ENCODE assay signal across 10 mouse cellular contexts in genomic region chr5:151412666-151413463, GRCm38 (mm10). TPM values are rescaled to one million over a fixed set of nuclear protein-coding genes. Genes with fewer than 3 reads are reported as not detected.
DNase-seq lines count a peak whose midpoint lies in the region; ATAC-seq and TF ChIP-seq lines count a peak whose summit lies in the region.
"Had no signal": no experiment of that assay in that cellular context is flagged by ENCODE, and none has a peak within 500 bp of the region (broad histone marks: within the 10 kb centered on the region; RNA-seq: fewer than 3 reads in every experiment).

No protein-coding gene starts in this region.

- no peak overlapping the region for H3K9ac ChIP-seq in kidney, embryonic 15.5 days
- H3K9ac ChIP-seq in stomach, embryonic 16.5 days (ENCODE audit: low read length), result 0 out of 2 replicates have a peak overlapping the region, but pooled peaks have one; percentile 14
- H3K9ac ChIP-seq in stomach, postnatal 0 days (ENCODE audit: low read length), result no peak overlapping the region
- no peak overlapping the region for H3K9ac ChIP-seq in embryonic facial prominence, embryonic 15.5 days
- H3K9ac ChIP-seq: hindbrain, embryonic 15.5 days; limb, embryonic 13.5 days had no signal

- ATAC-seq in kidney, embryonic 15.5 days (replicated peaks; ENCODE audit: low FRiP score), result peak; percentile 63
- ATAC-seq in stomach, embryonic 16.5 days (ENCODE audit: insufficient read depth, low FRiP score), result no peak
- ATAC-seq in stomach, postnatal 0 days (ENCODE audit: low FRiP score, low TSS enrichment), result no peak
- no peak for ATAC-seq in embryonic facial prominence, embryonic 15.5 days (ENCODE audit: insufficient number of reproducible peaks, low FRiP score, low TSS enrichment, low read depth)

- TF ChIP-seq CTCF in stomach, postnatal 0 days (IDR thresholded peaks at IDR 0.05; ENCODE audit: low read depth), result no peak

- no peak for TF ChIP-seq EP300 in stomach, postnatal 0 days (optimal IDR thresholded peaks at IDR 0.05)

- peak overlapping the region; percentile 56; the same call in 1 of the 2 replicates for H3K27ac ChIP-seq in kidney, embryonic 15.5 days
- H3K27ac ChIP-seq in stomach, embryonic 16.5 days (ENCODE audit: low read length), result peak overlapping the region; percentile 14; the same call in 1 of the 2 replicates
- no peak overlapping the region for H3K27ac ChIP-seq in stomach, postnatal 0 days (replicated peaks)
- no peak overlapping the region for H3K27ac ChIP-seq in embryonic facial prominence, embryonic 15.5 days (replicated peaks)
- H3K27ac ChIP-seq: hindbrain, embryonic 15.5 days; limb, embryonic 13.5 days had no signal

- no peaks in the 10 kb centered on the region for H3K36me3 ChIP-seq in kidney, embryonic 15.5 days
- no peaks in the 10 kb centered on the region for H3K36me3 ChIP-seq in stomach, embryonic 16.5 days (ENCODE audit: control insufficient read depth, insufficient read depth, low read length)
- no peaks in the 10 kb centered on the region for H3K36me3 ChIP-seq in stomach, postnatal 0 days (ENCODE audit: control insufficient read depth, insufficient read depth, low read length)
- H3K36me3 ChIP-seq in embryonic facial prominence, embryonic 15.5 days, result no peaks in the 10 kb centered on the region
- H3K36me3 ChIP-seq: hindbrain, embryonic 15.5 days; limb, embryonic 13.5 days had no signal

- no peaks in the 10 kb centered on the region for H3K27me3 ChIP-seq in kidney, embryonic 15.5 days
- no peaks in the 10 kb centered on the region for H3K27me3 ChIP-seq in stomach, embryonic 16.5 days (ENCODE audit: control insufficient read depth, insufficient read depth, low read length)
- H3K27me3 ChIP-seq in stomach, postnatal 0 days (ENCODE audit: control insufficient read depth, insufficient read depth, low read length), result no peaks in the 10 kb centered on the region
- H3K27me3 ChIP-seq in embryonic facial prominence, embryonic 15.5 days, result no peaks in the 10 kb centered on the region
- H3K27me3 ChIP-seq: hindbrain, embryonic 15.5 days; limb, embryonic 13.5 days had no signal

- H3K4me3 ChIP-seq in kidney, embryonic 15.5 days (replicated peaks), result no peak overlapping the region
- H3K4me3 ChIP-seq in stomach, embryonic 16.5 days (replicated peaks; ENCODE audit: low read length), result no peak overlapping the region
- no peak overlapping the region for H3K4me3 ChIP-seq in stomach, postnatal 0 days (ENCODE audit: low read depth, low read length)
- no peak overlapping the region for H3K4me3 ChIP-seq in embryonic facial prominence, embryonic 15.5 days (replicated peaks)
- H3K4me3 ChIP-seq: hindbrain, embryonic 15.5 days; limb, embryonic 13.5 days had no signal

- H3K4me1 ChIP-seq in kidney, embryonic 15.5 days, result peaks cover 16% of the 10 kb centered on the region
- H3K4me1 ChIP-seq in stomach, embryonic 16.5 days (ENCODE audit: control insufficient read depth, insufficient read depth, low read length), result peaks cover 16% of the 10 kb centered on the region; the same call in 1 of the 2 replicates
- no peaks in the 10 kb centered on the region for H3K4me1 ChIP-seq in stomach, postnatal 0 days (replicated peaks; ENCODE audit: control insufficient read depth, insufficient read depth)
- peaks cover 7% of the 10 kb centered on the region for H3K4me1 ChIP-seq in embryonic facial prominence, embryonic 15.5 days
- H3K4me1 ChIP-seq: hindbrain, embryonic 15.5 days; limb, embryonic 13.5 days had no signal

- 30% methylated on average over 11 of the region's 11 CpGs for WGBS in kidney, embryonic 15.5 days
- 41% methylated on average over 11 of the region's 11 CpGs for WGBS in stomach, embryonic 16.5 days
- 35% methylated on average over 11 of the region's 11 CpGs for WGBS in stomach, postnatal 0 days
- WGBS in embryonic facial prominence, embryonic 15.5 days, result 35% methylated on average over 11 of the region's 11 CpGs

- peak overlapping the region; percentile 31; the same call in 1 of the 2 replicates for H3K4me2 ChIP-seq in kidney, embryonic 15.5 days
- H3K4me2 ChIP-seq in stomach, embryonic 16.5 days (ENCODE audit: low read depth, low read length), result no peak overlapping the region
- no peak overlapping the region for H3K4me2 ChIP-seq in stomach, postnatal 0 days (replicated peaks; ENCODE audit: low read depth)
- H3K4me2 ChIP-seq in embryonic facial prominence, embryonic 15.5 days (replicated peaks), result peak overlapping the region; percentile 27; the same call in 1 of the 2 replicates
- H3K4me2 ChIP-seq: hindbrain, embryonic 15.5 days; limb, embryonic 13.5 days had no signal

- DNase-seq in kidney, postnatal 25 days, result no peak
- no peak for DNase-seq in stomach, postnatal 0 days (ENCODE audit: low spot score)
- DNase-seq in adrenal gland, postnatal 36 days, result no peak
- no peak for DNase-seq in gastrocnemius, postnatal 10 days

- no peaks in the 10 kb centered on the region for H3K9me3 ChIP-seq in kidney, embryonic 15.5 days (replicated peaks)
- no peaks in the 10 kb centered on the region for H3K9me3 ChIP-seq in stomach, embryonic 16.5 days (replicated peaks; ENCODE audit: control insufficient read depth, low read length)
- H3K9me3 ChIP-seq in stomach, postnatal 0 days (ENCODE audit: control insufficient read depth, low read length), result no peaks in the 10 kb centered on the region
- no peaks in the 10 kb centered on the region for H3K9me3 ChIP-seq in embryonic facial prominence, embryonic 15.5 days (replicated peaks)
- H3K9me3 ChIP-seq: hindbrain, embryonic 15.5 days; limb, embryonic 13.5 days had no signal

RNA-seq across cellular contexts. Expression of gene Gm42906, which starts 15.1 kb away (rescaled TPM):
- not detected in 2 replicates for polyA plus RNA-seq in kidney, embryonic 15.5 days (2015; fragmentation: Nextera tagmentation; extraction: Ambion mirVana)
- polyA plus RNA-seq in stomach, embryonic 16.5 days (2015; fragmentation: Nextera tagmentation; extraction: Ambion mirVana), result not detected in 2 replicates
- 0.52 TPM in 1 of 2 replicates, not detected in the other for polyA plus RNA-seq in stomach, postnatal 0 days (2015; fragmentation: Nextera tagmentation; extraction: Ambion mirVana)
- polyA plus RNA-seq in embryonic facial prominence, embryonic 15.5 days (2015; fragmentation: Nextera tagmentation; extraction: Ambion mirVana), result not detected in 2 replicates
- not detected for total RNA-seq in adrenal gland, postnatal 36 days (2021)
- 1 to 10 TPM; 3.0 to 3.1 TPM for total RNA-seq in gastrocnemius, postnatal 10 days (2021)
- total RNA-seq: layer of hippocampus, postnatal 10 days had no signal
- polyA plus RNA-seq: hindbrain, embryonic 15.5 days; limb, embryonic 13.5 days had no signal

Comparison
In these comparisons a context has a peak if more than half of its experiments do, and no peak if none do; other contexts are left out.
1. H3K27ac ChIP-seq: peak in kidney, embryonic 15.5 days (single experiment) and stomach, embryonic 16.5 days (single experiment); none in stomach, postnatal 0 days (single experiment) and embryonic facial prominence, embryonic 15.5 days (single experiment).
2. H3K4me2 ChIP-seq: peak in kidney, embryonic 15.5 days (single experiment) and embryonic facial prominence, embryonic 15.5 days (single experiment); none in stomach, embryonic 16.5 days (single experiment) and stomach, postnatal 0 days (single experiment).